Mouse (Mus musculus) lung, adult 2 months (tissue): Measurements from ENCODE around the gene Dnaic2.
A peak's percentile ranks its signal among the peaks of the same experiment; 100 is the strongest.

Experiments
- CTCF ChIP-seq: fragments of 200-500 bp; IDR thresholded peaks from 2 replicates; pipeline ENCODE4 v1.5.1; 2011; ENCODE audit warnings: mild to moderate bottlenecking, low read length, control low read depth; ENCODE audit not compliant: insufficient read depth
- POLR2A ChIP-seq: fragments of 200-500 bp; IDR thresholded peaks from 2 replicates; pipeline ENCODE4 v1.6.1; 2011; ENCODE audit warnings: low read depth, mild to moderate bottlenecking, control low read depth, low read length, borderline replicate concordance; ENCODE audit errors: extremely low read depth

- TF ChIP-seq CTCF = peak; percentile 91
- no peak for TF ChIP-seq POLR2A
Measured at GRCm38 (mm10) chr11:114745134-114745533, 17.9 kb downstream of the Dnaic2 start.
